Mouse (Mus musculus) mesoderm, embryonic 11.5 days (tissue): ENCODE data around the gene Hist1h3b.
"Not testable (repeated sequence)": the region's sequence is repeated elsewhere in the genome, so short reads cannot be mapped to it uniquely, and the experiment has no call there.

Experiments
- DNase-seq: peaks from one replicate; pipeline ENCODE4 v3.0.0-alpha.2; 2012; ENCODE audit warnings: low read depth, low spot score

Gene Hist1h3b

GRCm38 (mm10) chr13:23753314-23754078, 1.4 kb downstream of the Hist1h3b start:
- no peak for DNase-seq

GRCm38 (mm10) chr13:23755000-23755399, 2.9 kb downstream of the Hist1h3b start:
- DNase-seq = no peak

DNA sequence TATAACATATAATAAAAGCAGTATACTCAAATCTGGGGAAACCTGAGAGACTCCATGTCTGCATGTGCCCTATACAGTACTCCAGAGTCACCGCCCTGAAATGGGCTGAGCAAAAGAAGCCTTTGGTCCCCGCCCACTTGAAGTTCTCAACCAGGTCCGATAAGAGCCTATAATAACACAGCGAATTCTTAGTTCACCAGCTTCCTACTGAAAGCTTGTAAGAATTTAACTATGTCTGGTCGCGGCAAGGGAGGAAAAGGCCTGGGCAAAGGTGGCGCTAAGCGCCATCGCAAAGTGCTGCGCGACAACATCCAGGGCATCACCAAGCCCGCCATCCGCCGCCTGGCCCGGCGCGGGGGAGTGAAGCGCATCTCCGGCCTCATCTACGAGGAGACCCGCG, 4.7 kb downstream of the Hist1h3b start, which contains the start of gene Hist1h4b:
Hist1h4b (plus strand) TSS at position 224 of the 400 bp plus-strand sequence.
- DNase-seq = peak; percentile 90

GRCm38 (mm10) chr13:23757211-23757773, 5.2 kb downstream of the Hist1h3b start:
- DNase-seq = peak; percentile 62

DNA sequence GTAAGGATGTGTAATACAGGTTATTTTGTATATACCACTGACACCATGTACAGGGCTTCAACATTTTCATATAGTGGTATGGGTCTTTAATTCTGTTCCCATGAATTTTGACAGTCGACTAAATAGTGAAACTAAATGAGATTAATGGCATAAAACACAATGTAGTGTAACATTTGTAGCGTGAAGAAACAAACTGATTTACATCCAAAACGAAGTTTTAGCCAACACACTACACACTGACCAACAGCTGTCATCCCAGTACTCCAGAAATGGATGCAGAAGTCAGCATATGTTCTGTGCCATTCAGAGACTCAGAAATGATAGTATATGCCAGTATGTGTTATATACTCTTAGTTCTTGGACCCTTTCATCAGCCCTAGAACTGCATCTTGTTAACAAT, 5.9 kb downstream of the Hist1h3b start:
- no peak for DNase-seq

DNA sequence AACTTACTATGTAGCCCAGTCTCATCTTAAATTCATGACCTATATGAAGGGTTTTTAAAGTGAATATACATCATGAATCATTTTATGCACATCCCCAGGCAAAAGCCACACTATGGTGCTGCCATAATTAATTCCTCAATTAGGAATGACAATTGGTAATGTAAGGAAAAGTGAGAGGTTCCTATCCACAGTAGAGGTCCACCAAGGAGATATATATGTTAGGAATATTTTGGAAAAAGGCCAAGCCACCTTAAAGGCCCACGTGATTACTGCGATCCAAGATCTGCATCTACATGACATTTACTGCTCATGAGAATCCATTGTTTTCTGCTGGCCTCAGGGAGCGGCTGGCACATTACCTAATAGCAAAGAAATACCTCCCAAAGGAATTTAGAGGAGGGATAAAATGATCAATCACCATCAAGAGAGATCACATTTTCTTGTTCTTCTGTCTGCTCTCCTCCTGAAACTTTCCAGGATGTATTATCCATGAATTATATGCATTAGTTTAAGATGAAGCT, 7.2 kb downstream of the Hist1h3b start:
- no peak for DNase-seq

GRCm38 (mm10) chr13:23759916-23760239, 7.8 kb downstream of the Hist1h3b start:
- peak; percentile 61 for DNase-seq

GRCm38 (mm10) chr13:23760240-23760971, 8.3 kb downstream of the Hist1h3b start:
- no peak for DNase-seq

GRCm38 (mm10) chr13:23760972-23761864, 9.2 kb downstream of the Hist1h3b start, which contains the start of gene Hist1h4a:
Gene Hist1h4a (minus strand): TSS chr13:23761230.
- DNase-seq = peak; percentile 98

DNA sequence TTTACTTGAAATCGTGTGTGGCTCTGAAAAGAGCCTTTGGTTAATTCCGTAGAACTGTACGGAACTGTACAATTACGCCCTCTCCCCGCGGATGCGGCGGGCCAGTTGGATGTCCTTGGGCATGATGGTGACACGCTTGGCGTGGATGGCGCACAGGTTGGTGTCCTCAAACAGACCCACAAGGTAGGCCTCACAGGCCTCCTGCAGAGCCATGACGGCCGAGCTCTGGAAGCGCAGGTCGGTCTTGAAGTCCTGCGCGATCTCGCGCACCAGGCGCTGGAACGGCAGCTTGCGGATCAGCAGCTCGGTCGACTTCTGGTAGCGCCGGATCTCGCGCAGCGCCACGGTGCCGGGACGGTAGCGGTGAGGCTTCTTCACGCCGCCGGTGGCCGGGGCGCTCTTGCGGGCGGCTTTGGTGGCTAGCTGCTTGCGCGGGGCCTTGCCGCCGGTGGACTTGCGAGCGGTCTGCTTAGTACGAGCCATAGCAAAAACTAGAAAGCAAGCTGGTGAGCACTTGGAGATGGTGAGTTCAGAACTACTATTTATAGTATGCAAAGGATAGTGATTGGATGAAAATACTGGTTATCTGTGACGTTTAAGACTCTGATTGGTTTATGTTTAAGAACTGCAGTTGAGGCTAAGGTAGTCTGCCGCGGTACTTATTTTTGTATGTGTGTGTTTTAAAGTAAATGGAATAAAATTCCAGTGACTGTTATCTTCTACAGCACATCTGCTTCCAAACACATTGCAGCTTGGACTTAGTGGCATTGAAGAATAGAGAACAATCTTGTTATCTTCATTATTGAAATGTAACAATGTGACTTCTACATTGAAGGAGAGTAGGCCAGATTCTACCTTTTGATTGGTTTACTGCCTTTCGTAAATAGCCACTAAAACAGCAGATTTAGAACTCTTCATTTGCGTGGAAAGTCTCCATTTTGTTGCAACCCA, 10.1 kb downstream of the Hist1h3b start, which contains the start of gene Hist1h3a:
Hist1h3a (minus strand) TSS at position 516 of the 951 bp plus-strand sequence.
- DNase-seq = peak; percentile 86

- DNase-seq = no peak
Measured at GRCm38 (mm10) chr13:23763242-23763585, 11.1 kb downstream of the Hist1h3b start.

DNA sequence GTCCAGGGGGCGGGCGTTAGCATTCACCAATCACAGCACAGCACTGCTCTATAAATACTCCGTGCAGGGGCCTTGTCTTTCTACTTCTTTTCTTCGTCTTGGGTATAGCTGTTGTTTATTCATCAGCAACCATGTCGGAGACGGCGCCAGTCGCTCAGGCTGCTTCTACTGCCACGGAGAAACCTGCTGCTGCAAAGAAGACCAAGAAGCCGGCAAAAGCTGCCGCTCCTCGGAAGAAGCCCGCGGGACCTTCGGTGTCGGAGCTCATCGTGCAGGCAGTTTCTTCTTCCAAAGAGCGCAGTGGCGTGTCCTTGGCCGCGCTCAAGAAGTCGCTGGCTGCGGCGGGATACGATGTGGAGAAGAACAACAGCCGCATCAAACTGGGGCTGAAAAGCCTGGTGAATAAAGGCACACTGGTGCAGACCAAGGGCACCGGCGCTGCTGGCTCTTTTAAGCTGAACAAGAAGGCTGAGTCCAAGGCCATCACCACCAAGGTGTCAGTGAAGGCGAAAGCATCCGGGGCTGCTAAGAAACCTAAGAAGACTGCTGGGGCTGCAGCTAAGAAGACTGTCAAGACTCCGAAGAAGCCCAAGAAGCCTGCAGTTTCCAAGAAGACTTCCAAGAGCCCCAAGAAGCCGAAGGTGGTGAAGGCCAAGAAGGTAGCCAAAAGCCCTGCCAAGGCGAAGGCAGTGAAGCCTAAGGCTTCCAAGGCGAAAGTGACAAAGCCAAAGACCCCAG, 11.7 kb downstream of the Hist1h3b start, which contains the start of gene Hist1h1a:
Hist1h1a (plus strand) TSS at position 81 of the 738 bp plus-strand sequence.
- peak; percentile 91 for DNase-seq

- DNase-seq = no peak
Measured at GRCm38 (mm10) chr13:23764324-23765171, 12.5 kb downstream of the Hist1h3b start.

- DNase-seq = no peak
Measured at GRCm38 (mm10) chr13:23765172-23765513, 13.1 kb downstream of the Hist1h3b start.

DNA sequence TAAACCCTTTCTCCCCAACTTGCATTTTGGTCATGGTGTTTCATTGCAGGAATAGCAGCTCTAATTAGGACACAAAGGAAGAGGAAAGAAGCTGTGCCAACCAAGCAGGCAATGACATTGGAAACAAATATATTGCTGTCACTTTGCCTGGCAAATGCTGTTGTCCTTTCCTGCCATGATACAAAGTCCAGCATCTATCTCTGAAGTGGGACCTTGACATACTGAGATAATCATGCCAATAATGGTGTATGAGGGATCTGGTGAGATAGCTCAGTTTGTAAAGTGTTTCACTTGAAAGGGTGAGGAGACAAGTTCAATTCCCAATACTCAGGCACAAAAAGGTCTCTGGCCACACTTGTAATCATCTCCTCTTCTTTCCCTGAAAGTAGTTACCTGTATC, 14.7 kb downstream of the Hist1h3b start:
- DNase-seq = no peak

GRCm38 (mm10) chr13:23768834-23769397, 16.8 kb downstream of the Hist1h3b start:
- no peak for DNase-seq

DNA sequence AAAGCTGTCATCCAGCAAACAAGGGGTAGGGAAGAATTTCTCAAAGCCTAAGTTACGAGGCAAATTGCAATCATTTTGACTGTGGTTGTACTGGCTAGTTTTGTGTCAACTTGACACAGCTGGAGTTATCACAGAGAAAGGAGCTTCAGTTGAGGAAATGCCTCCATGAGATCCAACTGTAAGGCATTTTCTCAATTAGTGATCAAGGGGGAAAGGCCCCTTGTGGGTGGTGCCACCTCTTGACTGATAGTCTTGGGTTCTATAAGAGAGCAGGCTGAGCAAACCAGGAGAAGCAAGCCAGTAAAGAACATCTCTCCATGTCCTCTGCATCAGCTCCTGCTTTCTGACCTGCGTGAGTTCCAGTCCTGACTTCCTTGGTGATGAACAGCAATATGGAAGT, 17.5 kb downstream of the Hist1h3b start, which contains the start of gene Trim38:
Trim38 (plus strand) TSS at position 301 of the 400 bp plus-strand sequence.
- DNase-seq = not testable (repeated sequence)
